Mouse (Mus musculus) B cell, adult 62 days (primary cell): ENCODE results near the gene Zfp239. TPM values are rescaled to one million over a fixed set of nuclear protein-coding genes. Genes with fewer than 3 reads are reported as not detected.

Source experiments
- total RNA-seq: library from RNA; stranded (reverse); gene quantifications from 4 replicates; pipeline ENCODE4 v1.2.4, GENCODE M21; 2023

The Zfp239 gene
- total RNA-seq, result 2.1 to 2.6 TPM (median 2.5 TPM) in 4 replicates

GRCm38 (mm10) chr6:117861848-117862247, at the start of gene Zfp239:
TSS of gene Zfp239 (plus strand) at chr6:117862100.

GRCm38 (mm10) chr6:117840686-117841510, 21.0 kb upstream of the Zfp239 start, which contains the start of gene Zfp637:
TSS of gene Zfp637 (plus strand) at chr6:117841180.

GRCm38 (mm10) chr6:117900126-117901080, 38.5 kb downstream of the Zfp239 start, which contains the start of gene Hnrnpf:
TSS of gene Hnrnpf (plus strand) at chr6:117900324.

Other genes with a start within 250 kb of the Zfp239 start
- gene Zfp637, start 20.9 kb upstream of the Zfp239 start, total RNA-seq, result 8.5 to 12.7 TPM (median 10.7 TPM) in 4 replicates
- gene Hnrnpf, start 38.2 kb downstream of the Zfp239 start, total RNA-seq, result 681 to 748 TPM (median 710 TPM) in 4 replicates
- 1.5 to 2.4 TPM in 2 of 4 replicates, not detected in the others for gene Fxyd4, start 75.6 kb downstream of the Zfp239 start, total RNA-seq
- 0.27 to 0.55 TPM (median 0.35 TPM) in 4 replicates for gene Rasgef1a, start 149.3 kb downstream of the Zfp239 start, total RNA-seq